Mouse (Mus musculus): Measurements from ENCODE around the gene Ssc5d.
A peak's percentile ranks its signal among the peaks of the same experiment; 100 is the strongest.

The Ssc5d gene

DNA sequence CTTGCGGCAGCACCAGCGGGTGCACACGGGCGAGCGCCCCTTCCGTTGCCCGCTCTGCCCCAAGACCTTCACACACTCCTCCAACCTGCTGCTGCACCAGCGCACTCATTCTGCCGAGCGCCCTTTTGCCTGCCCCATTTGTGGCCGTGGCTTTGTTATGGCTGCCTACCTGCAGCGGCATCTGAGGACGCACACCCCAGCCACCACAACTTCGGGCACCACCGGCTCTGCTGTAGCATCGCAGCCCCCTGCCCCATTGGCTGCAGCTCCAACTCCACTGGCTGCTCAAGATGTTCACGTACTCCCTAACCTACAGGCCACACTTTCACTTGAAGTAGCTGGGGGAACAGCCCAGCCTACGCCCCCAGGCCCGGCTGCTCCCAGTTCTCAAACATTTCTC, 5.1 kb upstream of the Ssc5d start:
- DNase-seq: no peak

DNA sequence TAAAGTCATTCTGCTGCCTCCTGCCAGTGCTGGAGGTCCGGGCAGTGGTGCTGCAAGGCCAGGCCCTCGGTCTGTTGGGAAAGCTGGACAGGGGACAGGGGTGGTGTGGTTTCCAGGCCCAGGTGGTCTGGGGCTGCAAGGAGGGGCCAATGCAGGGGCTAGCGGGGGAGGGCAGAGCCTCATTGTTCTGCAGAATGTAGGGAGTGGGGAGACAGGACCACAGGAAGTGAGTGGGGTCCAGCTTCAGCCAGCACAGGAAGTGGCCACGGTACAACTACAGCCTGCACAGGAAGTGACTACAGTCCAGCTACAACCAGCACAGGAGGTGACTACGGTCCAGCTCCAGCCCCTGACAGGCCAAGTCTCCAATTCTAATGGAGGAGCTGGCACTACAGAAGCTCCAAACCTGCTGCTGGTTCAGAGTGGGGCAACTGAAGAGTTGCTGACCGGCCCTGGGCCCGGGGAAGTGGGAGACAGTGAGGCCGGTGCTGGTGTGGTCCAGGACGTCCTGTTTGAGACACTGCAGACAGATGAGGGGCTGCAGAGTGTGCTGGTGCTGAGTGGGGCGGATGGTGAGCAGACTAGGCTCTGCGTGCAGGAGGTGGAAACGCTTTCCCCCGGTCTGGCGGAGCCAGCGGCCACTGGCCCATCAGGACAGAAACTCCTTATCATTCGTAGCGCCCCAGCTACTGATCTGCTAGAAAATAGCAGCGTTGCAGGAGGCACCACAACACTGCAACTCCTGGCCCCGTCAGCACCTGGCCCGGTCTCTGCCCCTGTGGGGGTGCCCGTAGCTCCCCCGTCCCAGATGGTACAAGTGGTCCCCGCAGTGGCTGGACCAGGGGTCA, 4.4 kb upstream of the Ssc5d start:
- no peak for DNase-seq

- DNase-seq: no peak
Observed at GRCm38 (mm10) chr7:4921824-4922482, 3.6 kb upstream of the Ssc5d start, which contains the start of gene Nat14. Nat14 (plus strand) TSS chr7:4922028.

- DNase-seq: peak; percentile 96
Observed at GRCm38 (mm10) chr7:4922508-4922907, 3.1 kb upstream of the Ssc5d start.

DNA sequence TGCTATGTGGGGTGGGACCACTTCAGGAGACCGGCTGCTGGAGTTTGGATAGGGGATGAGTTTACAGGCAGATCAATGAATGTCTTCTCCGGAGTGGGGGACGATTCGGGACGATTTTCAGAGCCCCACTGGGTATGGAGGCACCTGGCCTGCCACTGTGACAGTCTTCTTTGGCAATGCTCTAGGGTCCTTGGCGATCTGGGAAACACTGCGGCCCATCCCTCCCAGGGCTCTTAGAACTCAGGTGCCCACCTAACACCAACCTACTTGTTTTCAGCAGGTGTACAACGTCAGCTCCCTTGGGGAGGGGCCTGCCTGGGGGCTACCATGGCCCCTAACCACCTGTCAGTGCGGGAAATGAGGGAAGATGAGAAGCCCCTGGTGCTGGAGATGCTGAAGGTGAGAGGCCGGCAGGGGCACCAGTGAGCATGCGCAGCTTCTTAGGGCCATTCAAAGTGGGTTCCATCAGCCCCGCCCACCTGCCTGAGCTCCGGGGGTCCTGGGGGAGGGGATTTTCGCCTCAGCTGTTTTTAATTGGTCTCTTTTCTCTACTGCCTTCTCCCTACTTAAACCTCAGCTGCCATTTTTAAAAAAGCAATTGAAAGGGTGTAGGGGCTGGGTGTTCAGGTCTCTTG, 2.5 kb upstream of the Ssc5d start:
- DNase-seq: peak; percentile 88

GRCm38 (mm10) chr7:4923586-4924364, 1.8 kb upstream of the Ssc5d start:
- peak; percentile 67 for DNase-seq

DNA sequence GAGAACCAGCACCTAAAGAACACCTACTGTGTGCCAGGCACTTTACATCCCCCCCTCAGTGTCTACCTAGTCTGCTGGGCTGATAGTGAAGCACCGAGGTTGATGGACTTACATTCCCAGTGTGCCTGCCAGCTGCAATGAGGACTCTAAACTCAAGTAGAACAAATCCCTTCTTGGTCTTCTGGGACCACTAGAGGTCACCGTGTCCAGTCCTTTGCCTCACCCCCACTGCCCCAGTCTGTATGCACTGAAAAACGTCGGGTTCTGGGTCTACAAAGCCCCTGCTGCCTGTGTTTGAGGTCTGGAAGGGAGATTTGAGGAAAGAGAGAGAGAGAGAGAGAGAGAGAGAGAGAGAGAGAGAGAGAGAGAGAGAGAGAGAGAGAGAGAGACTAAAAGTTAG, 1.1 kb upstream of the Ssc5d start:
- DNase-seq: peak; percentile 49

- peak; percentile 70 for DNase-seq
Observed at GRCm38 (mm10) chr7:4924891-4925301, 689 bp upstream of the Ssc5d start.

DNA sequence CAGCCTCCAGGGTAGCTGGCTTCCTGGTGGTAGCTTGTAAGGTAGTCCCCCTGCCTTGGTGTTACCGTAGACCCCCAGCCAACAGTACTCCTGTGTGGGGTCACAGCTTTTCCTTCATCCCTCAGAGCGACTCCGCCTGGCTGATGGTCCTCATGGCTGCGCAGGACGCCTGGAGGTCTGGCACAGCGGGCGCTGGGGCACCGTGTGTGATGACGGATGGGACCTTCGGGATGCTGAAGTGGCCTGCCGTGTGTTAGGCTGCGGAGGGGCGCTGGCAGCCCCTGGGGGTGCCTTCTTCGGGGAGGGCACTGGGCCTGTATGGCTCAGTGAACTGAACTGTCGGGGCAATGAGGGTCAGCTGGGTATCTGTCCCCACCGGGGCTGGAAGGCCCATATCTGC, 1.3 kb downstream of the Ssc5d start:
- no peak for DNase-seq

DNA sequence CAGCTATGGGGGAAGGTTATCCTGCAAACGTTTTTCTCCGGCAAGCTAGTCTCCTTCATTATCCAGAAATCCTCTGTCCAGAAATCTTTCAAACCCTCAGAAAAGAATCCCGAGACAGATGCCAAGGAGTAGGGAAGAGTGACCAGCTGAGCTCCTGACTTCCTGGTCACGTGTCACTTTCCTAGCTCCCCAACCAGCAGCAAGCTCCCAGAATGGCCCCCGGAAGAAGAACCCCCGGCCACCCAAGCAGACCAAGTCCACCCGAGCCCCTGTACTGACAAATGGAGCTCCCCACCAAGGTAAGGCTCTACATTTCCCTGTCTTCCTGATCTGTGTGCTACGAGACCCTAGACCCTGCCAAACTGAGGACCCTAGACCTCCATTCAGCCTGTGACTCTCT, 2.1 kb downstream of the Ssc5d start:
- DNase-seq: no peak

- DNase-seq: no peak
Observed at GRCm38 (mm10) chr7:4928323-4928722, 2.7 kb downstream of the Ssc5d start.

GRCm38 (mm10) chr7:4933103-4933502, 7.5 kb downstream of the Ssc5d start:
- no peak for DNase-seq

DNA sequence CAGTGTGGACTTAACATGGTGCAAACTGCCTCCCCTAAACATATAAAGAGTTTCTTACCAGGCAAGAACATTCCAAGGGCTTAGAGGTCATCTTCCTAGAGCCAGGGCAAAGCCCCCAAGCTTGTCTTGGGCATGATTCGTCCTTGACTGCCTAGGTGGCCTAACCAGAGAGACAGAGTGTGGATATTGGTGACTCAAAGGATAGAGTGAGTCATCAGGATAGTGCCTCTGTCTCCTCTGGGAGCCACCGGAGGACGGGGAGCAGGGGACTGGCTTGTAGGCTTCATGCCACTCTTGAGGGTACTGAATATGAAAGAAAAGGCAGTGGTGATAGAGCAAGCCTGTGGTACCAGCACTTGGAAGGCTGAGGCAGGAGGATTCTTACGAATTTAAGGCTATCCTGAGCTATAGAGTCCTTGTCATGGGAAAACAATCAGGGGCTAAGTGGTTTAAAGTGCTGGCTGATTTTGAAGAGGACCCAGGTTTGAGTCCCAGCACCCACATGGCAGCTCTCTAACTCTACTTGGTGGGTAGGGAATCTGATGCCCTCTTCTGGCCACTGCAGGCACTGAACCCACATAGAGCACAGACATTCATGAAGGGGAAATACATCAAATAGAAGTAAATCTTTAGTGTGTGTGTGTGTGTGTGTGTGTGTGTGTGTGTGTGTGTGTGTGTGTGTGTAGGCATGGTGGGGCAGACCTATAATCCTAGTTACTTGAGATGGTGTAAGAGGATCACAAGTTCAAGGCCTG, 8.8 kb downstream of the Ssc5d start:
- DNase-seq: no peak

DNA sequence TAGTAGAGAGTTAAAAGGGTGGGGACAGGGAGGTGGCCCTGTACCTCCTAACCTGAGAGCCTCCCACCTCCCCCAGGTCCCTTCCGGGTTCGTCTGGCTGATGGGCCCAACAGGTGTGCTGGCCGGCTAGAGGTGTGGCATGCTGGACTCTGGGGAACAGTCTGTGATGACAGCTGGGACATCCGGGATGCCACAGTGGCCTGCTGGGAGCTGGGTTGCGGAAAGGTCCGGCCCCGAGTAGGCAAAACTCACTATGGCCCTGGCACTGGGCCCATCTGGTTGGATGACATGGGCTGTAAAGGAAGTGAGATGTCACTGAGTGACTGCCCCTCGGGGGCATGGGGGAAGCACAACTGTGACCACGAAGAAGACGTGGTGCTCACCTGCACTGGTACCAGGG, 11.2 kb downstream of the Ssc5d start:
- DNase-seq: no peak

GRCm38 (mm10) chr7:4937392-4937791, 11.8 kb downstream of the Ssc5d start:
- no peak for DNase-seq

- DNase-seq: peak; percentile 72
Observed at GRCm38 (mm10) chr7:4938456-4938855, 12.9 kb downstream of the Ssc5d start.

- DNase-seq: peak; percentile 86
Observed at GRCm38 (mm10) chr7:4940068-4940479, 14.5 kb downstream of the Ssc5d start.

DNA sequence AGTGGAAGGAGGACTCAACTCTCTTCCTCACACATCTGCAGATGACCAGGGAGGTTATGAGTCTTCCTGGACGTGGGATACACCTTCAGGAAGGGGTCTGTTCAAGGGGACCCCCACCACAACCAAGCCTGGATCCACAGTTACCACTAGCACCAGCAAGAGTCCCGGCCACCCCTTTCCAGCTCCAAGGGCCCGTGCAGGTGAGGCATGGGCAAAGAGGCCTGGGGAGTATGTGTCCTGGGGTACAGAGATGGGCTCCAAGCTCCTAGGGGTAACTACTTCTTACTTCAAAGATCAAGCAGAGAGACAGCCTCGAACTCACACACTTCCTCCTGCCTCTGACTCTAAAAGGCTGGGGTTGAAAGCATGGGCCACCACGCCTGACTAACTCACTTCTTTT, 17.1 kb downstream of the Ssc5d start:
- DNase-seq: no peak

DNA sequence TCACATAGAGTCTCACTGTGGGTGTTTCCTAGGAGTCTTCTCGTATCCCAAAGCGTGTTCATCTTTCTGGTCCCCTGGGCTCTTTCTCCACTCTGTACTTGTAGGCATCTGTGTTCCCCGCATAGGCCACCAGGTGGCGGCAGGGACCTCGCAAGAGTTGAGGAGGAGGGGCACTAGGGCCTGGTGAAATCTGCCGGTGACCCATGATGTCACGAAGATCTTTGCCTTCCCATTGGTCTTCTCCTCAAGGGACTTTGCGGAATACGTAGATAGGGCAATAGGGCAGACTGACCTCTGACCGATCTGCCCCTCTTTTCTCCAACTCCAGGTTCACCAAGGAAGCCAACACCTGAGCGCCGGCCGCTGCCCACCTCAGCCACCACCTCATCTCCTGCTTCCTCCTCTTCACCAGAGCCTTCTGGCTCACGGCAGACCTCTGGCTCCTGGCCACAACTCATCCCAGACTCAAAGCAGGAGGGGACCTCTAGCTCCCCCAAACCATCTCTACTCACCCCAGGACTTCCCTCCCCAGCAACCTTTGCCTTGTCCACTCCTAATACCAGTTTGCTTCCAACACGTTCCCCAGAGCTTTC, 17.7 kb downstream of the Ssc5d start:
- peak; percentile 94 for DNase-seq

DNA sequence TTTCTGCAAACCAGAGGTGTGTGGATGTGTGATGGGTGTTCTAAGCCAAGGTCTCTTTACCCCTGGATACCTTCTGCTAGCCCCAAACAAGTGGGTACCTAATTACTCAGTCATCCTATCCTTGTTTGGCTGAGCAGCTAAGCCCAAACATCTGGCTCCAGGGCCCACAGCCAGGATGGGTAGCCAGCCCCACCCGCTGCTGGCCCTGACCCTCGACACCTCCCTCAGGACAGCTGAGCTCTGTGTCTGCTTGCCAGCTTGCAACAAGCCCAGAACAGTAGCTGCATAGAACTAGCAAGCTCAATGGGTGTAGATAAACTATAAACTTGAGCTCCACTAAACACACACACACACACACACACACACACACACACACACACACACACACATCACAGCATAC, 22.3 kb downstream of the Ssc5d start:
- no peak for DNase-seq

DNA sequence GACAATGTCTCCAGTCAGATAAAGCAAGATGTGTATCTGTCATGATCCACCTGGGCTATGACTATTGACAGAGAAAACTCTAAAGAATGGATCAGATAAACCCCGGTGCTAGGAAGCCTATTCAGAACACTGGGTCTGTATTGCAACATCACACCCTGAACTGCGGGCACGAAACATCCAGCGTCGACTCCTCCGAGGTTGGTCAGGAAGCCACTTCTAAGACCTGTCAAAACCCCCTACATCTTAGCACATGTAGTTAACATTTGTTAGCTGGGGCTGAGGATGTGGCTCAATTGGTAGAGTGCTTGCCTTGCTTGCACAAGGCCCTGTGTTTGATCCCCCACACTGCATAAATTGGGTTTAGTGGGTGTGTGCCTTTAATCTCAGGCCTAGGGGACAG, 22.8 kb downstream of the Ssc5d start:
- DNase-seq: no peak

All from retina, postnatal 1 day (tissue).